Mouse (Mus musculus) lung, adult 2 months (tissue): ENCODE data around the gene Esrrg.

ENCODE experiments used
- CTCF ChIP-seq: fragments of 200-500 bp; IDR thresholded peaks from 2 replicates; pipeline ENCODE4 v1.5.1; 2011; ENCODE audit warnings: mild to moderate bottlenecking, low read length, control low read depth; ENCODE audit not compliant: insufficient read depth
- POLR2A ChIP-seq: fragments of 200-500 bp; IDR thresholded peaks from 2 replicates; pipeline ENCODE4 v1.6.1; 2011; ENCODE audit warnings: low read depth, mild to moderate bottlenecking, control low read depth, low read length, borderline replicate concordance; ENCODE audit errors: extremely low read depth

- TF ChIP-seq CTCF (no peak), POLR2A (no peak)
These were observed 196.4 kb downstream of the Esrrg start for GRCm38 (mm10) chr1:187805001-187805400.
